Mouse (Mus musculus) left cerebral cortex, adult 11 months (tissue): Measurements from ENCODE around the gene Gm49601.

ENCODE experiments used
- DNase-seq: peaks from one replicate; pipeline ENCODE4 v3.0.0; 2022; ENCODE audit warnings: low spot score

Gene Gm49601

DNA sequence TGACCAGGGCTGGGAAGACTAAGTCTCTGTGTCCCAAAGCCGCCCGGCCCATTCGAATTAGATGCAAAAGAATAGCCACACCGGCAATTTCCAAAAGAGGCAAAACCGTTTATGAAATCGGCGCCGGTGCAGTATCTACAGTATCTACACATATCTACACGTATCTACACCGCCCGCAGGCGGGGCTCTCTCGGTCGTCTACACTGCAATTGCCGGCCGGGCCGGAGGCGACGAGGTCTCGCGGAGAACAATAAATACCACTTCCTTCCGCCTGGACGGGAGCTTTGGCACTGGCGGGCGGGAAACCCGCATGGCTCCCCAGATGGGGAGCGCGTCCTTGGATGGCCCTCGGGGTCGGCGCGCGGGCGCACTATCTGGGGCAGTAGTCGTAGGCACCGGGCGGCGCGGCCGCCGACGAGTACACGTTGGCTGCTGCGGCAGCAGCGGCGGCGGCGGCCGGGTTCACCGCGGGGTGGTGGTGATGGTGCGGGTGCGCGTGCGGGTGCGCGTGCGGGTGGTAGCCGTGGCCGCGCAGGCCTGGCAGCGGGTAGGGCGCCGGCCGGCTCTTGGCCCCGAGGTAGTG lies 44.5 kb downstream of the Gm49601 start:
- no peak for DNase-seq

DNA sequence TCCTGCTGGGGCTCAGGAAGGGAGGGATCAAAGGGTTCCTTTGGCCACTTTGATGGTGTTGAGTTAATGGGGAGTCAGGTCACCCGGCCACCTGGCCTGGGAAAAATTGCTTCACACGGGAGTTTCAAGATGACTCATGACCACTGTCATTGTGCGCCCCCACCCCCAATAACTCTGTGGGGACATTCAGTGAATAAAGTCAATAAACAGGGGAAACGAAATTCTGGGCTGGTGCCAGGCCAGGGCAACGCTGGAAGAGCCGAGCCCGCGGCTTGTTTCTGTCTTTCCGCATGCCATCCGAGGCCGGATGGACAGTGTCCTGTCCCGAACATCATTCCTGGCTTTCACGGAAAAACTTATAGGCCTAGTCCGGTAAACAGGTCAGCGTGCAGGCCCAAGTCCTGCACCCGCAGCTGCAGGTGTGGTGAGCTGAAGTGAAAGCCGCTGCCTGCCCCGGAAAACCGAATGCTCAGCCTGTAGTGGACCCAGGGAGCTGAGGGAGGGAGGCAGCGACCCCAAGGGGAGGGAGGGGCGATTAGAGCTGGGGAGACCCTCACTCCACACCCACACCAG lies 45.1 kb downstream of the Gm49601 start:
- DNase-seq, result no peak

DNA sequence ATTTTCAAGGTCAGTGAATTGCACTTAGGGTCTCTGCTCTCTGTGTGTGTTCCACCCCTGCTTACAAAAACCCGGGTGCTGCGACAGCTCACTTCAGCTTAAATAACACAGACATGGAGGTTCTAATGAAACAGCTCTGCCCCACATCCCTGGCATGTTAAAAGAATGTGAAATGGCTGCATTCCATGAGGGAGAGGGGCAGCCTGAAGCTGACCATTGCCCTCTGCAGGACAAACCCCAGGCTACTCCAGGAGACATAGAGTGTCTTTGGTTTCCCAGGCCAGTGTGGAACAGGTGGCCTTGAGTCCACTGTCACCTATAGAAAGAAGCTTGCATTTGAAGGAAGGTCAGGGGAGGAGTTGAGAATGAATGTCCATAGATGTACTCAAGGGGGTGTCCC lies 45.8 kb downstream of the Gm49601 start:
- no peak for DNase-seq

DNA sequence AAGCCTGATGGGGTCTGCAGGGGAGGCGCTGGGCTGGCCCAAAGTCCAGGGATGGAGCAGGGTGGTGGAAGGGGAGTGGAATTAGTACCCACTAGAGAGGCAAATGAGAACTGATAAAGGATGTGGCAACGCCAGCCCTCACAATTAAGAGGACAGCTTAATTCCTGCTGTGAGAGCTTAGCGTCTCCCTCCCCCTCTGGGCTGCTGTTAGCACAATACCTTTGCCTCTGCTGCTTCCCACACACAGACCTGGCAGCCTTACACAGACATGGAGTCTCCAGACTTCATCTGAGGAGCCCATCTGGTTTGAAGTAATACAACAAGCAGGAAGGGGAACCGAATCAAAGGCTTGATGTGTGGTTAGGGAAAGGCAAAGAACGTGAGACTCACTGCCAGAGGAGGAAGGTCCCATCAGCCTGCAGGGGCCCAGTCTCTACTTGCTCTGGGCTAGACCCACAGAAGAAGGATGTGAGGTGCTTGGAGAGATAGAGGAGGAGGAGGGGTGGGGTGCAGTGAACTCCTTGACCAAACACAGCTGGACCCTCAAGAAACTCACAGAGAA lies 48.5 kb downstream of the Gm49601 start:
- no peak for DNase-seq

DNA sequence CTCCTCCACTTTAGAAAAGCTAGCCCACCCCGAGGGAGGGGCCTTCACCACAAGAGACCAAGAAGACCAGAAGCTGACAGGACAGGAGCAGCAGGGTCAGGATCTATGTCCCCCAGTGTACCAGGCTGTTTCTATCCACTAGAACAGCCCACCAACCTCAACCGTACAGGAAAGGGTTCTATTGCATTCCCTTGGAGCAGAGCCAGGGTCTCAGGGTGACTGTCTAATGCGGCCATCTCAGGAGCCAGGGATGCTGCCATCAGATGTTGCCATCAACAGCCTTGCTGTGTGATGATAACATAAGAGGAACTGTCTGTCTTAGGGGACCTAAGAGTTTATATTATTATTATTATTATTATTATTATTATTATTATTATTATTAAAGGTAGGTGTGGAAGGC lies 49.2 kb downstream of the Gm49601 start:
- DNase-seq, result no peak

DNA sequence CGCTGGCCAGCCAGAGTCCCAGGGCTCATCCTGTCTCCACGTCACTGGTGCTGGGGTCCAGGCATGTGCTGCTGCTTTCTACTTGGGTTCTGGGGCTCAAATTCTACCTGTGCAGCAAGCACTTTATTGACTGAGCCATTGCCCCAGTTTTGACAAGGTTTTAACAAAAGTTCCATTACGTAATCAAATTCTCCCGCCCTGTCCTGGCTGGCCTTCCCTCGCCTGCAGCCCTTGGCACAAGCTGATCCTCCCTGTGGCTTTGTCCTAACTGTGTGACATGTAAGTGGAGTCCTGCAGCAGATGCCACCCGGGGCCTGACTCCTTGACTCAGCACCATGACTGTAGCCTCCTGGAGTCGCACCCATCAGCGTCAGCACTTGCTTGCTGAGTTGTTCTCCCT lies 52.0 kb downstream of the Gm49601 start:
- no peak for DNase-seq
